Mouse (Mus musculus): ENCODE data around the gene Slc35a5.

Gene Slc35a5

DNA sequence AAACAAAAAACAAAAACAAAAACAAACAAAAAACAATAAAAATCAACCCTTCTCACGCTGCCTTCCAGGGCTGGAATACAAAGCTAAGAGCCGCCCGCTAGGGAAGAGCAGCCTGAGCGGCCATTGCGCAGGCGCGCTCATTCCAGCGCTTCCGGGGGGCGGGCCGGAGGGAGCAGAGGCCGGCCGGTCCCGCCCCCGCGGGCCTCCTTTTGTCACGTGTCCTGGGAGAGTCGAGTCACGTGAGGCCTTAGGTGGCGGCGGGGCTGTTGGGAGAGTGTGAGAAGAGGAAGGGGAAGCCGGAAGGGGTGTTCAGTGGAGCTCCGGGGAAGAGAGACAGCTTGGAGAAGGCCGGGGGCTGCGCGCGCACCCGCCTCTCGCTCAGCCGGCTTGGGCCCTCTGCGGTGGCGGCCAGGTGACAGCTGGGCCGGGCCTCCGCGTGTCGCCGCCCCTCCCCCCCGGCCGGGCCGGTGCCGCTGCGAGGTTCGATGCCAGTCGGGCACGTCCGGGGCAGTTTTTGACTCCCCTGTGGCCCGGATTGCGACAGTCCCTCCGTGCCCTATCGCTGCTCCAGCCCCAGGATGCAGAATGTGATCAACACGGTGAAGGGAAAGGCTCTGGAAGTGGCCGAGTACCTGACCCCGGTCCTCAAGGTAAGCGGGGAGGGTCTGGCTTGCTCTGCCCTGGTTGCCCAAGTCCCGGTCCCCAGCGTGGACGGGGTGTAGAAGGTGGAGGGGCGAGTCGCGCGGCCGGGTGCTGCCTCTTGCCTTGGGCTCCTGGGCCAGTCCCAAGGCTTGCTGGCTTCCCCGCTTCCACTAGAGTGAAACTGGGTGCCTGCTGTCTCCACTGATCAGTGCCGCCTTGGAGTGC is at the start of gene Slc35a5, which contains the start of gene Atg3:
Gene Slc35a5, minus strand, starts transcription at position 185 of the 867 bp plus-strand sequence.
Gene Atg3, plus strand, starts transcription at position 264 of the 867 bp plus-strand sequence.
- DNase-seq = peak; percentile 97 to 99

DNA sequence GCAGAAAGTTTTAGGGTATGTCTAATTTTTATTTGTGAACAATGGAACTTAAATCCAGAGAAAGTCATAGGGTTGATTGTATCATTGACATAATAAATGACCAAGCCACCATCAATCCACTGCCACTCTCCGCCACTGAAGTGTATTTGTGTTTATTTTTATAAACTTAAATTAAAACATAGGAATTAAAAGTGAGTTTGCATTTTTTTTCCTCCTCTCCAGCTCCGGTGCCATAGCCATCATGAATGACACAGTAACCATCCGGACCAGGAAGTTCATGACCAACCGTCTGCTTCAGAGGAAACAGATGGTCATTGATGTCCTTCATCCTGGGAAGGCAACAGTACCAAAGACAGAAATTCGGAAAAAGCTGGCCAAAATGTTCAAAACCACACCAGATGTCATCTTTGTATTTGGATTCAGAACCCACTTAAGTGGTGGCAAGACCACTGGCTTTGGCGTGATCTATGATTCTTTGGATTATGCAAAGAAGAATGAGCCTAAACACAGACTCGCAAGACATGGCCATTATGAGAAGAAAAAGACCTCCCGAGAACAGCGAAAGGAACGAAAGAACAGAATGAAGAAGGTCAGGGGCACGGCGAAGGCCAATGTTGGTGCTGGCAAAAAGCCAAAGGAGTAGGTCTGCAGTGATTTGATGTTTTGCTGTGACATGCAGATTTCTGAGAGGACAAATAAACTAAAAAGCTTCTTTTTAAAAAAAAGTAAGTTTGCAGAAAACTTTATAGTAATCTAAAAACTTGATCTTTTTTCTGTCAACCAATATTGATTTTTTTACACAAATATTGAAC is 46.6 kb upstream of the Slc35a5 start:
- peak; percentile 25 to 34 for DNase-seq

DNA sequence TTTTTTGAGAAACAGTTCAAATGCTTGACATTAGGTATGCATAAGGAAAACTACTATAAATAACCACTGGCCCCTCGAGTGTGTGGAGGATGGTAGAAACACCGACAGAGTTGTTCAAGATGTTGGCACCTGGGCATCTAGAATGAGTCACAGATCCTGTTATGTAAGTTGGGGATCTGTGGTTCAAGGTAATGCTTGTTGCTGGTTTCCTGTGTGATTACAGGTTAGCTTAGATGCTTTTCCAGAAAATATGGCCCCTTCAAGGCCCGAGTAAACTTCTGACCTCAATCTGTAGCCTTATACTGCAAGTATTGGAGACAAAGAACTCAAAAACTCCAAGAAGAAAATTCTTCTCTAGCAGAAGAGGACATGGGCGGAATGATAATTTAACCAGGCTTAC is 45.9 kb upstream of the Slc35a5 start:
- DNase-seq = no peak

DNA sequence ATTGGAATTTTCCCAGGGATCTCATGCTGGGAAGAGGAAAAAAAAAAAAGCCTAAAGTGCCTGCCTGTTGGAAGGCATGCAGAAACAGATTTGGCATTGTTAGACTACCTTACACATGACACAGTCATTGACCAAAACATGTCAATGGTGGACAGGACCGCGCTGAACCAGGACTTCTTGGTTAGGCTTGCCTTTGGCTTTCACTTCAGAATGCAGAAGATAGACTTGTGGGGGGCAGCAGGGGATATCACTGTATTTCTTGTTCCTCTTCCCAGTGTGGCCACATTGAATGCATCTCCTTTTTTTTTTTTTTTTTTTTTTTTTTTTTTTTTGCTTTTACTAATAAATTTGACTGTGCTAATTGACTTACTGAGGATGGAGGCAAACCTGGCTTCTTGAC is 42.9 kb upstream of the Slc35a5 start:
- peak; percentile 10 to 30 for DNase-seq

DNA sequence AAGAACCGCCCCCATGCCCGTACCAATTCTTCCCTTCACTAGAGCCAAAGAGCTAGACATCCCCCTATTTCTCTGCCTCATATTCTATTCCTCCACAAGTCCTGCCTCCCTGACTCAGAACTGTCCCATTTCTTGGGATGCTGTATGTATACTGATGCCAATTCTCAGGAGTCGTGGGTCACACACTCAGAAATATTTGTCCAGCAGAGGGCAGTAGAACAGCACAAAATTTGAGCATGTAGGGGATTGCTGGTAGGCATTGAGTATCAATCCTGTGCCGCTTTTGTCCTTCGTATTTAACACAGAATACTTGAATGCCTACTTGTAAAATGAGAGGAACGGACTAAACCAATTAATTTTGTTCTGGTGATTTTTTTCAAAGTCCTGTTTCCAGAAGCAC is 38.3 kb upstream of the Slc35a5 start:
- DNase-seq = peak; percentile 86 to 94

DNA sequence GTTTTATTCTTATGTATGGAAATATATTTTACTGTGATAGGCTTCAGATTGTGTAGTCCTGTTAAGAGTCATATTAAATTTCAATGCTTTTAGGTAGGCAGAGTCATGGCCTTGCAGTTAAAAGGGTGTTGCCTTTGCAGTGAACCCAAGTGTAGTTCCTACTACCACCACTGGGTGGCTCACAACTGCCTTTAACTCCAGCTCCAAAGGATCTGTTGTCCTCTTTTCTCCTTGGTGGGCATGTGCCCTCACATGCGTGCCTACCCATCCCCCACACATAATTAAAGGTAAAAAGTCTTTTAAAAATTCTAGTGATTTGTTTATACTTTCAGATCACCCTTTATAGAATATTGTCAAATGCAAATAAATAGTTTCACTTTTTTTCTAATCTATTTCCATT is 34.1 kb upstream of the Slc35a5 start:
- peak; percentile 91 to 93 for DNase-seq

DNA sequence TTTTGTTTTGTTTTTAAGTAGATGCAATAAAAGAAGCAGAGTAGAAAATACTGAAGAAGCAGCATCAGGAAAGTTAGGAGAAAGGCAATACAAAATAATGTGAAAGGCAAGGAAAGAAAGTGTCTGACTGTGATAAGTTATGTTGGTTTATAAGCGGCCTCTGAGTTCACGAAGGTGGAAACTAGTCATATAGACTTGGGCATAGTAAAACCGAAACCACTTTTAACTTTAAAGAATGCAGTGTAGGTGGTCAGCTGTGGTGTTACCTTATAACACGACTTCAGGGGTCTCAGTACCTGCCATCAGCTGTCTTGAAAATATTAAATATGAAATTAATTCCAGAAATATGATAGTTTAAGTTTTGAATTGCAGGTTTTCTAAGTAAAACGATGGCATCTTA is 23.3 kb upstream of the Slc35a5 start:
- no peak for DNase-seq

DNA sequence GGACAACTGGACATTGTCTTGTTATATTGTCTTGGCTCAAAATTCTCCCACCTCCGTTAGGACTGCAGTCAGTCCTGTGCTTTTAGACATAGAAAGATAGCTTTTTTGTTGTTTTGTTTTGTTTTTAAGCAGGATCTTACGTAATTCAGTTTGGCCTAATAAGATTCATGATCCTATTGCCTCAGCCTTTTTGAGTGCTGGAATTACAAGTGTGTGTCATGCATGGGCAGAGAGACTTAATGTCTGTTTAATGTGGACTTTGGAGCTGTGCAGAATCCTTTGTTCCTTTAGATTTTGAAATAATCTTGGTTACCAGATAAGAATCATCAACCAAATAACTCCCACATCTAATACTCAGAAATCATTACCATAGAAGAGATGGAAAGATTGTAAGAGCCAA is 20.0 kb upstream of the Slc35a5 start:
- DNase-seq = no peak

DNA sequence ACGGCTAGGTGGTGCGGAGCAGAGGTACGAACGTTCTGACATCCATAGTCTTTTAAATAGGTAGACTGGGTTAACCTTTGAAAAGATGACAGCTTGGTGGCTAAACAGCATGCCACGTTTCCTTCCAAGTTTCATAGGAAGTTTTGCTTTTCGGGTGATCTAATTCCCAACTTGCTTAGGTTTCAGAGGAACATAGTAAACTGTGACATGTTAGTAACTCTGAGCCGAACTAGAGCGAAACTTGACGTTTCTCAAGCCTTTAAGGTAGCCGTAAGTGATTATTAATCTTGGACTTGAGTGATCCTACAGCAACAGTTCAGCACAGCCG is 847 bp upstream of the Slc35a5 start:
- no peak for DNase-seq

DNA sequence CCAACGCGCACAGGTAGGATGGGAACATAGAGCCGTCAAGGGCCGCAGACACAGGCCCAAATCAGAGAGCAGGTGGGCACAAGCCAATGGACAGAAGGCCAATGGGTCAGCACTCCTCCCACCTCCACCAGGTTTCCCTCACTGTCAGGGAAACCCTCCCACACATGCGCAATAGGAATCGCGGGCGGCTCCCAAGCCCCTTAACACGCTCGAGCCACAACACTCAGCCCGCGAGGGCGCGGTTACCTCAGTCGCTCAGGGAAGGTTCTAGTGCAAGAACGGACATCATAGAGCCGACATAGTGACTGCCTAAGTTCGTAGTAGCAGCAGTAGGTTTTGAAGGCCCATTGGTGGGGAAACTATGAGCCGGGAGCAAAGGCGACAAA is 377 bp downstream of the Slc35a5 start:
- peak; percentile 90 to 92 for DNase-seq

DNA sequence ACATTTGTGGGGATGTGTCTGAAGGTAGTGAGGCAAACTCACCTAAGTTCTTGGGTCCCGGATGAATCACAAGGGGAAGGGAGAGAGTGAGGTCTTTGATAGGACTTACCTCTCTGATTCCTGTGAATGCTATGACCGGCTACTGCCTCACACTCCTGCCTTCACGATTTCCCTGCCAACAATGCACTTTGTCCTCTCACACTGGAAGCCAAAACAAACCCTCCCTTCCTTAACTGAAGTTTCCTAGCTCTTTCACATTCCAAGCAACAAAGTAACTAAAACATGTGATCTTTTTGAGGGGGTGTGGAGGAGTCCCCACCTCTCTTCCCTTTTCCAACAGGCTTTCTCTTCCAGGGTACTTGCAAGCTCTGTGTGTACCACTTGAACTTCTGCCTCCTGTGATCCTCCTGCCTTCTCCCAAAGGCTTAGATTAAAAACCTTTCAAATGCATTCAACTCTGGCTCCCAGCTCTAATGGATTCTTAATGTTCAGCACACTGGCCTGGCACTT is 3.7 kb downstream of the Slc35a5 start:
- DNase-seq = no peak

DNA sequence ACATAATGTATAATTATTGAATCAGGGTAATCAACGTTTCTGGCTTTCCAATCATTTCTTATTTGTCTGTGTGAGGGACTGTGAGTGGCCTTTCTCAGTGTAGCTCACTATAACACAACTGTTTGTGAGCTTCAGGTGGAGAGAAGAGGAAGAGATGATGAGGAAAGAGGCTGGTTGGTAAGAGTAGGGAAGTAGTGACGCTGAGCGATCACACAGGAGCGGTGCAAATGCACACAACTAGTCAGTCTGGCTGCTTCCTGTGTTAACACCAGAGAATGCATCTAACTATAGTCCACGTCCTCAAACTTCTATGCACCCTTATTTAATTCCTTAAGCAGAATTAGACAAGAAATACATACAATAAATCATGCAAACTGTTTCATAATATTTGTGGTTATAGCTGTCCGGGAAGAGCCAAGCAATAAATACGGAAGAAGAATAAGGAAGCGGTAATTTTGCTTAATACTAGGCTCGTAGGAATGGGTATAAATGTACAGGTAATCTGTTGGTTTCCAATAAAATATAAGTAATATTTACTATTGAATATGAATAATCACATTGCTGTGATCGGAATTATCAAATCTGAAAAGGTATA is 9.9 kb downstream of the Slc35a5 start:
- DNase-seq = no peak

DNA sequence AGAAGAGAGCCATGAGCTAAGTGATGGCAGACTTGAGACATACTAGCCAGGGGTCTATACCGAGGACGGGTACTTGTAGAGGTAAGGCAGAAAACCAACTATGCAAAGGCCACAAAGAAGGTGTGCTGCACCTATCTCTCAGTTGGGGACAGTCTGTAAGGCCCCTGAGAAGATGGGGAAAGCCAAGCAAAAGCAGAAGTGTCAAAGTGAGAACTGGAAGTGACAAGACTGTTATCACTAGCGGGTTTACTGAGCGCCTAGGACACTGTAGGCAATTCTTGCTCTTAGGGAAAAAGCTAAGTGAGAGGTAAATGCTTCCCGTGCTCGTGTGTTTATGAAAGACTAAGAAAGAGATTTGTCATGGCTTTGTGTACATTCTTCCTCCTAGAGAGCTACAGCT is 13.4 kb downstream of the Slc35a5 start:
- DNase-seq = no peak

DNA sequence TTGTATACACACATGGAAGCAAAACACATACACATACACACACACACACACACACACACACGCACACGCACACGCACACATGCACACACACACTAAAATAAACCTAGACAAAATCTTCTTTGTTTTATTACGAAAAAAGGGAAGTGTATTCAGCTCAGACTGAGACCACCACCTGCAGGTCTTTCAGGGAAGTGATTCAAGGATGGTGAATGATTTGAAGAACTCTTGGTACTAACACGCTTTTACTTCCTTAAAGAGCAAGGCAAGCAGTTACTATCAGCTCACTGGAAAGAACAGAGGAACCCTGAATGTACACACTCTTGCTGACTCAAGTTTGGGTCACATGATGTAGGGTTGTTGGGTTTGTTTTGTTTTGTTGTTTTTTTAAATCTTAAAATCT is 15.9 kb downstream of the Slc35a5 start:
- no peak for DNase-seq

DNA sequence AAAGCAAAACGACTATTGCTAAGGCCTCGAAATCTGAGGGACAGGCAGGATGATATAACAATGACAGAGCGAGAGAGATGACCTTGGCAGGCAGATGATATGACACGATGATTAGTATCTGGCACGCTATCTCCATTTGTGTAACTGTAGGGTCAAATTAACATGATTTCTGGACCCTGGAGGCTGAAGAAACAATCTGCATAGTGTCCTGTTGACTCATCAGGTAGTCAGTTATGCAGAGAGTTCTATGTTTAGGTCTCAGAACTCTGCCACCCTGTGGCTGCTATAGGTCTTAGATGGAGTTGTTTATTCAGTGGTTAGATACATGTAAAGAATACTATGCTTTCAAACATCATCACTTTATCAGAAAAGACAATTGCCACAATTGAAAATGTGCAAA is 16.8 kb downstream of the Slc35a5 start:
- no peak for DNase-seq

DNA sequence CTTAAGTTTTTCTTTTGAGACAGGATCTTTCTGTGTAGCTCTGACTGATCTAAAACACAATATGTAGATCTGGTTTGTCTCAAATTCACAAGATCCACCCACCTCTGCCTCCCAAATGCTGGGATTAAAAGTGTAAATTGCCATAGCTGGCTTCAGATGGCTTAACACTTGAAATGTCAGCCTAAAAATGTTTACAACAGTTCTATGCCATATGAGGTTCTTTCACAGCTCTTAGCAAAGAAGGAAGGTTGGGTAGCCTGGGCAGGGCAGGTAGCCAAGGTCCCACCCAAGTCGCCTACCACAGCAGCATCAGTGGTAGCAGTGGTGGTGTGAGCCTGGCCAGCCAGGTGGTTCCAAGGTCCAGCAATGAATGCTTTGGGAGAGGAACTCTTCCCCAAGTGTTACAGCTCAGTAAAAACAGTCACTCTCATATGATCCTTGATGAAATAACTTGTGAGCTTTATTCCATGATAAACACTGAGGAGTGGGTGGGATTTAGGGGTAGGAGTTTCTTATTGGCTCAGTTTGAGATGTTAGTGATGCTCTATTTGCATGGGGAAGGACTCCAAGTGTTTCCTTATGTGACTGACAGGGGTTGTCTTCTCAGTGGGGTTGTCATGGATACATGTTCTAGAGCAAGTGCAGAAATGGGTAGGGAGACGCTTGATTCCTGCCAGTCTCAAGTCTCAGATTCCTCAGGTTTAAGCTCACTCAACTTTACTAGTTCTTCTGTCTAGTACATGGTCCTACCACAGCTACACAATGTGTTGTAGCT is 30.4 kb downstream of the Slc35a5 start:
- no peak for DNase-seq

DNA sequence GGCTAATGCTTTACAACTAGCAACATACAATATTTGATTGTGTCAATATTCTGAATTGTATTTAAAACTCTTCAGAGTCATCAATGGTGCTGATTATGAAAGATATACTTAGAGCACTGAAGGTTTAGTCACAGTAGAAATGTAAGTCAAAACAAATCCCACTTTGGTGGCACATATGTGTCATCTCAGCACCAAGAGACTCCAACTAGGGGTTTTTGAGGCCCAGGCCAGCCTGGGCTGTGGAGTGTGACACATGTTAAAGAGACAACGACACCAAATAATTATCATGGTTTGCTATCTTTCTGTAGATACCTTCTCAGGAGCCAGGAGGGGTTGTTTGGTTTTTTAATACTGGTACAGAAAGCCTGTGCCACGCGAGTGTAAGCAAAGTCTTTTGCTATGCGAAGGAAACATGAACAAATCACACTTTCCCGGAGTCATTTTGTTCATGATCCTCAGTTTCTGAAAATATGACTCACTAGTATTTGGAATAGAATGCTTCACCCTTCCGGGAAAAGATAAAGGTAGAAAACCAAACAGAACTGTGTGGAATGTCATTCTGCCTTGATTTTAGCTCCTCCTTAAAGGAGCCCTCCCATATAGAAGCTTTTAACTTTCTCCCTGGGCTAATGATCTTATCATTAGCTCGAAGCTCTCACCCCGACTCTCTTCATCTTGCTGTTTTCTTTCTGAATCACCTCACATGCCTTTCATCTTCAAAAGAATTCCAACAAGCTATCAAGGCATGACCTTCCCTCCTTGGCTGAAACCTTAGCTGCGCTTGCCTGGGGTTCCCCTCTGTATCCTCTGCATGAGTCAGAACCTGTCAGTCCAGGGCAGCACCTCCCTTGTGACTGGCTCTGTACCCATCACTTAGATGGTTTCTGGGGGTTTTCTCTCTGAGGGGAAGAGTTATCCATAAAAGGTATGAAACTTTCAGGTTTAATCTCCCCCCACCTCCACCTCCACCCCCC is 34.0 kb downstream of the Slc35a5 start:
- DNase-seq = no peak

DNA sequence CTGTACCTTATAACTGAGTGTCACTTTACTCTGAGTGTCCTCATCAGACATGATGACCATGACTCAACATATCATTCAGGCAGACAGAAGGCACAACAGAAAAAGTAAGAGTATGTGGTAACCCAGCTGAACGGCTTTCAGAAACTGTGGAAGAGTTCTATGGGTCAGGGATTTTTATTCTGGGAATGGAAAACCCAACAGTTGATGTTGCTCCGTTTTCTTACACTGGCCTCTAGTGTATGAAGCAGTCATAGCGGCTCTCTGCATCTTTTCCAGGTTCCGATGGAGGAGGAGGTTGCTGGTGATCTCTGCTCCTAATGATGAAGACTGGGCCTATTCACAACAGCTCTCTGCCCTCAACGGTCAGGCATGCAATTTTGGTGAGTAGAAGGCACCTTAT is 35.9 kb downstream of the Slc35a5 start:
- peak; percentile 32 to 45 for DNase-seq

DNA sequence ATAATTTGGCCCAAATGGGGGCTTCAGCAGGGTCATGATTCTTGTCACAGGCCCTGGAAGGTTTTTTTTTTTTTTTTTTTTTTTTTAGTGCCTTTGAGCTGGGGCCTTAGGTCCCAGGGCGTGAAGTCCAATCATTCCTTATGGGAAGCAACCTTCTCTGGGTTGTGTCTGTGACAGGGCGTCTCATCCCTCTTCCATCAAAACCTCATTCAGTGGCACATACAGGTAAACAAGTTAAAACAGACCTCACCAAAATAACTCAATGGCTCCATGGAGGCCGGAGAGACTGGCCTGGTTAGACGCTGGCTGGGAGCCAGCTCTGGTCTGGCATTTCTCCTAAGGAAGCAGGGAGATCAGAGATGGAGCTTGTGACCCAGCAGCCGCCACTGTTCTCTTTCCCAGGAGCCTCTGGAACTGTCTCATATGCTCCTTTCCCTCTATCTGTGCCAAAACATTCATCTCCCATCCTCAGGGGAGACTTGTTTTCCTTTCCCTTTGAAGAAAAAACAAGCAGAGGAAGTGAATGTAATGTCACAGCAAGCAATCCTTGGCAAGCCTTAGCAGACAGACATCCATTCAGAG is 37.6 kb downstream of the Slc35a5 start:
- peak; percentile 87 to 88 for DNase-seq

DNA sequence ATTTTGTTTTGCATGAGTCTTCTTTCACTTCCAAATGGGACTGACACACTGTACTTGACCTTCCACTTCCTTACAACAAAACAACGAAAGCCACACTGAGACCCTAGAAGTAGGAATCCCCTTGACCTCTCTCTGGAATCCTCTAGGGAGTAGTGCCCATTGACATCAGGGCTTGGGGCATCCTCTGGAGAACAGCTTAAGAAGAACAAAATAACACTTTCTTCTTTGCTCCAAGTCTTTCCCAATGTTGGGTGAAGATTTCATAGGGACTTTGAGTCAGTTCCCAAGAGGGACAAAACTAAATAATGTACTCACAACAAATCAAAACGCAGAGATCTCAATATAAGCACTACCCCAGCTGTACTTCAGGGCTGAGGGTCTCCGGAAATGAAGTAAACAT is 39.7 kb downstream of the Slc35a5 start:
- DNase-seq = no peak

DNA sequence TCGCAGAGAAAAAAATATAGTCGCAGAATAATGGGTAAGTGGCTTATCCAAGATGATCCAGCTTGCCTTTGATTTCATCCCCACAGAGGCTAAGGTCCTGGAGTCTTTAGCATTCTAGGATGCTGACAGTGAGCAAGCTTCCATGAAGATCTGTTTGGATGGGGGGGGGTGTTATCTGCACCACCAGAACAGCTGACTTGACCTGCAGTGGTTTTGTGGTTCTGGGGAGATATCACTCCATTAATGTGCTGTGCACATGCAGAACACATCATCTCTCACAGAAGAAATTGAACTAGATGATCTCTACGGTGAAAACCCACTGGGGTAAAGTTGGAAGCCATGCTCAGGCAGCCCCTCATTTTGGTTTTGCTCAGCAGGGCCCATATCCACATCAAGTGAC is 41.3 kb downstream of the Slc35a5 start:
- DNase-seq = no peak
